Mouse (Mus musculus) thymus, adult 2 months (tissue): ENCODE data around the gene Ap4e1. TPM values are rescaled to one million over a fixed set of nuclear protein-coding genes. Genes with fewer than 3 reads are reported as not detected.

Experiments
- DNase-seq: peaks from one replicate; pipeline ENCODE4 v3.0.0; 2021
- H3K27ac ChIP-seq: fragments of 200-500 bp; 2 replicates; pipeline ENCODE4 v1.5.1; 2012; ENCODE audit warnings: low read length, control low read depth; ENCODE audit not compliant: control insufficient read depth, insufficient read depth
- H3K27me3 ChIP-seq: fragments of 200-500 bp; 2 replicates; pipeline ENCODE4 v1.6.1; 2012; ENCODE audit warnings: mild to moderate bottlenecking, low read length, moderate library complexity, mixed read lengths; ENCODE audit not compliant: control insufficient read depth, insufficient read depth
- H3K36me3 ChIP-seq: fragments of 200-500 bp; 2 replicates; pipeline ENCODE4 v1.6.1; 2012; ENCODE audit warnings: mild to moderate bottlenecking, low read length, moderate library complexity; ENCODE audit not compliant: control insufficient read depth, insufficient read depth
- H3K4me1 ChIP-seq: fragments of 200-500 bp; replicated peaks from 2 replicates; pipeline ENCODE4 v1.6.1; 2012; ENCODE audit warnings: low read length; ENCODE audit not compliant: control insufficient read depth, insufficient read depth
- H3K4me3 ChIP-seq: fragments of 200-500 bp; 2 replicates; pipeline ENCODE4 v1.5.1; 2012; ENCODE audit warnings: mild to moderate bottlenecking, low read length, control low read depth, moderate library complexity; ENCODE audit not compliant: control insufficient read depth, insufficient read depth
- CTCF ChIP-seq: fragments of 200-500 bp; IDR thresholded peaks from 2 replicates; pipeline ENCODE4 v1.5.1; 2012; ENCODE audit warnings: mild to moderate bottlenecking, control low read depth, low read length, moderate library complexity, borderline replicate concordance; ENCODE audit not compliant: control insufficient read depth, poor library complexity, insufficient read depth; ENCODE audit errors: extremely low read depth
- POLR2A ChIP-seq: fragments of 200-500 bp; IDR thresholded peaks from 2 replicates; pipeline ENCODE4 v1.6.1; 2012; ENCODE audit warnings: mild to moderate bottlenecking, low read length, control low read depth, moderate library complexity; ENCODE audit not compliant: control insufficient read depth, poor library complexity, insufficient read depth; ENCODE audit errors: extremely low read depth
- WGBS: fragments of 180-500 bp; shearing (Covaris S2); methylation state at CpG from one replicate; pipeline ENCODE4 v1.1.7; 2018; 5-methylcytosine and 5-hydroxymethylcytosine counted together
- polyA plus RNA-seq: library from polyadenylated mRNA; depleted of rRNA; stranded (reverse); fragments of >200 nt; gene quantifications from 2 replicates; pipeline ENCODE4 v1.2.3, GENCODE M21; 2012

The Ap4e1 gene
- polyA plus RNA-seq, 1 experiment = 5.9 TPM

DNA sequence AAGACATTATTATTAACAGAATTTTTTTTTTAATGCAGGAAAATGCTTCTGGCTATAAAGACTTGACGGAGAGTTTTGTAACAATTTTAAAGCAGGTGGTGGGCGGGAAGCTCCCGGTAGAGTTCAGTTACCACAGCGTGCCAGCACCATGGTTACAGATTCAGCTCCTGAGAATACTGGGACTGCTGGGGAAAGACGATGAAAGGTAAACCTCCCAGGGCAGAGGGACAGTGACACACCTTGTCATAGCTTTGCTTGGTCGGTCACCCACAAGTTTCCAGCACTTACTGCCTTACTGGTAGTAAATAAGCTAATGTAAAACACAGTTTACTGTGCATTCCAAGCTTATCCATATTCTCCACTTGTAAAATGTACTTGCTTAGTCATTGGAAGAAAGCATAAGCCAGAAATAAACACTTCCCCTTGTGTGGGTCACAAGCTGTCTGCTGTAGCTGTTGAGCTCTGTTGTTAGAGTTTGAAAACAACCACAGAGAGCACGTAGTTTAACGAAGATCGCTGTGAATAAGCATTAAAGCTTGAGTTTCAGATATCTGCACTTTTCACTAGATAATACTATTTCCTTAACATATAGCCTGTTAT is 26.6 kb downstream of the Ap4e1 start:
- 97% methylated on average over 9 of the region's 9 CpGs for WGBS
- TF ChIP-seq CTCF (no peak), POLR2A (no peak)
- H3K4me1 ChIP-seq = no peaks in the 10 kb centered on the region
- no peak overlapping the region for H3K27ac ChIP-seq
- DNase-seq = no peak
- H3K36me3 ChIP-seq = peaks cover 40% of the 10 kb centered on the region
- no peak overlapping the region for H3K4me3 ChIP-seq
- H3K27me3 ChIP-seq = no peaks in the 10 kb centered on the region

DNA sequence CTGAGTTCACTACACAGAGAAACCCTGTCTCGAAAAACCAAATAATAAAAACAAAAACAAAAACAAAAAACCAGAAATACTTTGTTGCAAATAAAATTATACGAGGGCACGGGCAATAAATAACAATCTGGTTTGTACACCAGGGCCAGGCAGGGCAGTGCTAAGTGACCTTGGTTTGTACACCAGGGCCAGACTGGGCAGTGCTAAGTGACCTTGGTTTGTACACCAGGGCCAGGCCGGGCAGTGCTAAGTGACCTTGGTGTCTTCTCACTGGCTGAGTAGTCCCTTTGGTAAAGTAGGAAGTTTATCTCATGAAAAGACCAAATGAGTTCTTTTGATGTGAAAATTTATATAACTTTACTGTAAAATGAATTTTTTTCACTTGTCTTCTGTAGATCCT is 28.8 kb downstream of the Ap4e1 start:
- Histone ChIP-seq H3K4me1 (no peaks in the 10 kb centered on the region), H3K27me3 (no peaks in the 10 kb centered on the region), H3K27ac (no peak overlapping the region), H3K36me3 (peaks cover 28% of the 10 kb centered on the region), H3K4me3 (no peak overlapping the region)
- WGBS = 97% methylated on average over 4 of the region's 4 CpGs
- no peak for TF ChIP-seq CTCF
- TF ChIP-seq POLR2A = no peak
- DNase-seq = no peak

DNA sequence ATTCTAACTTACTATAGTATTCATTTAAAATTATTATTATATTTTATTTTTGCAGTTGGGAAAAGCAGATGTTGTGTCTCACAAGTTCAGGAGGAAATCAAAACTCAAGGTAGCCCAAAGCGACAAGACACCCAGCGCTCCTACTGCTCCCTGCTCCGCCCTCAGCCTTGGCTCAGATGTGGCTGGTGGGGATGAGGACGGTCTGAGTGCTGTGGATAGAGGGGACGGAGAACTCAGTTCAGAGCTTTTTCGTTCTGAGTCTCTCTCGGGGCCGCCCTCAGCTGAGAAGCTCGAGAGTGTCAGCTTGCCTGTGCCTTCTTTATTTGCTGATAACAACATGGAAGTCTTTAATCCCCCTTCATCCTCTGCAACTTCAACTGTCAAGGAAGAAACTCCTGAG is 53.0 kb downstream of the Ap4e1 start:
- Histone ChIP-seq H3K4me3 (no peak overlapping the region), H3K36me3 (peaks cover 55% of the 10 kb centered on the region), H3K27ac (no peak overlapping the region), H3K27me3 (no peaks in the 10 kb centered on the region), H3K4me1 (no peaks in the 10 kb centered on the region)
- no peak for DNase-seq
- no peak for TF ChIP-seq CTCF
- no peak for TF ChIP-seq POLR2A
- 98% methylated on average over 9 of the region's 9 CpGs for WGBS

DNA sequence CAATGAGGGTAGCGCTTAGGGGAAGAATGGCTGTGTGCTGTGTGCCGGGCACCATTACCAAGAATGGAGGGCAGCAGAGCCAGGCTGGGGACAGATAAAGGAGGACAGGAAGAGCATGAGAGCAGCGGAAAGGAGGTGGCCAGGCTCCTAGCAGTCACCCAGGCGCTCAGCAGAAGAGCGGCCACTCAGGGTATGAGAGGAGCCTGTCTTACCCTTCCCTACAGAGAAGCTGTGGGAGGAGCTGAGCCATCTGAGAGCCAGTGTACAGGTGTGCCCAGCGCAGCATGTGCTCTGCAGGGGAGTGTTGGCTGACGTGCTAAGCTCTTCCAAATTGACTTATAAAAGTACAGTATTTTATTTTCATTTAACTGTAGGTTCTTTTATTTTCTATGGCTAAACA is 60.3 kb downstream of the Ap4e1 start:
- Histone ChIP-seq H3K4me1 (peaks cover 6% of the 10 kb centered on the region), H3K4me3 (no peak overlapping the region), H3K27ac (no peak overlapping the region), H3K36me3 (peaks cover 11% of the 10 kb centered on the region), H3K27me3 (no peaks in the 10 kb centered on the region)
- no peak for DNase-seq
- no peak for TF ChIP-seq CTCF
- TF ChIP-seq POLR2A = no peak
- WGBS = 93% methylated on average over 7 of the region's 7 CpGs

DNA sequence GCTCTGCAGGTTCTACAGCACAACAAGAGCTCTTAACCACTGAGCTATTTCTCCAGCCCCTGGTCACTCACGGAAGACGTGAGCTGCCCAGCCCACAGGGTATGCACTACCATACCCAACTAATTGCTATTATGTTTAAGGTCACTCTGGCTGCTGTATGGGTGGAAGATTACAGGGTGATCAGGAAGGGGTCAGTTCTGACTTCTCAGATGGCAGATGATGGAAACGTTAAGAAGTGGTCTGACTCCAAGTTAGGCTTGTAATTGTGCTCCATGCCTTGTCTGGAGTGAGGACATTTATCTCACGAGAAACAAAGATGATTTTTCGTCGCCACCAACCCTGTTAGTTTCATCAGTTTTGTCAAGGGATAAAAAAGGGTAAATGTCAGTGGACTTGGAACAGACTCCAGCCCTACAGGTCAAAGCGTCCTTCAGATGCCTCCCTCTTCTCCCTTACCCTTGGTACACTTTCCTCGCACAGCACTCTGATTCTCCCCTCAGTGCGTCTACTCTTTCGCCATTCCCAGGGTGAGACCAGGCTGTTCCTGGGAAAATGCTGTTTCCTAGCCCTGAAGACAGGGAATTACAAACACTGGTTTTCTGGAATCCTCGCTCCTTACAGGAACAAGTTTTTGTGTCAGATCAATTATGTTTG is 61.4 kb downstream of the Ap4e1 start:
- DNase-seq = no peak
- Histone ChIP-seq H3K27me3 (no peaks in the 10 kb centered on the region), H3K4me1 (peaks cover 6% of the 10 kb centered on the region), H3K36me3 (peaks cover 11% of the 10 kb centered on the region), H3K27ac (no peak overlapping the region), H3K4me3 (no peak overlapping the region; the same call in 1 of the 2 replicates)
- no peak for TF ChIP-seq CTCF
- TF ChIP-seq POLR2A = no peak
- 41% methylated on average over 11 of the region's 11 CpGs for WGBS

DNA sequence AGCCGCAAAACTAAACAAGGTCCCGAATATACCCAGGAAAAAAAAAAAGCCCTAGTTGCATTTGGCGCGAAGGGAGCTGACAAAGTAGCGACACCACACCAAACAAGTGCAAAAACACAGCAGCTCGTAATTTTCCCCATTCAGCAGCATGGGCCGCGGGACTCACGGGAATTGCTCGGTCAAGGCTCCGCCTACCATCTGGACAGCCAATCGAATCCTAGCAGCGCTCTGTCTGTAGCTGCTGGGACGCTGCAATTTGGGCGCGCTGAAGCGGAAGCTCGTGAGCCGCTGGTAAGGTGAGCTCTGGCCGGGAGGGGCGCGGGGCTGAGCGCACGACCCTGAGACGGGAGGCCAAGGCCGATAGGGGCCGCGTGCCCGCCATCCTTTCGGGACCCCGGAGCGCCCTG is 61.9 kb downstream of the Ap4e1 start, which contains the start of gene Blvra:
Gene Blvra (plus strand): TSS at position 231 of the 407 bp plus-strand sequence.
- no peaks in the 10 kb centered on the region for H3K27me3 ChIP-seq
- under 1% methylated on average over 32 of the region's 32 CpGs for WGBS
- peak within 1 kb of the TSS; percentile 10; the same call in 1 of the 2 replicates for H3K27ac ChIP-seq
- peaks cover 11% of the 10 kb centered on the region for H3K36me3 ChIP-seq
- peak within 1 kb of the TSS; percentile 55 for H3K4me3 ChIP-seq
- peak; percentile 89 for DNase-seq
- peaks cover 6% of the 10 kb centered on the region for H3K4me1 ChIP-seq
- TF ChIP-seq CTCF (peak; percentile 68; the same call in 1 of the 2 replicates), POLR2A (peak; percentile 85)

DNA sequence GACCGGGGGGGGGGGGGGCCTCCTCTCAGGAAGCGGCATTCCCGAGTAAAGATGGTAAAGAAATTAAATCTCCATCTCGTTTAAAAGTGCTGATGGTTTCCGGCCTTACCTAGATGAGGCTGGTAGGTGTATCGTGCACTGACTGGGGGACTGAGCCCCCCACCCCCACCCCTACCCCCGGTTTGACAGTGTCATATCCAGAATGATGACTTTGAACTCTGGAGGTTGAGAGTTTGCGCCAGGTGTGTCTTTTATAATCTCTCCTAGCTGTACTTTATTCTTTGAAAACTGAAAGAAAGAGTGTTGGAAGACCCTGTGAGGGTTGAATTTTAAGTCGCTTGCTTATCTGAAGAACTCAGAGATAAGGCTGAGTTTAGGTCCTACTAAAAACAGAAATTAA is 62.4 kb downstream of the Ap4e1 start:
- TF ChIP-seq POLR2A (no peak), CTCF (no peak)
- WGBS = 2% methylated on average over 9 of the region's 9 CpGs
- no peak for DNase-seq

More for the DNA sequence above, 62.4 kb downstream of the Ap4e1 start:
- H3K4me1 ChIP-seq = peaks cover 6% of the 10 kb centered on the region
- H3K27ac ChIP-seq = peak overlapping the region; percentile 10; the same call in 1 of the 2 replicates
- peak overlapping the region; percentile 55 for H3K4me3 ChIP-seq
- no peaks in the 10 kb centered on the region for H3K27me3 ChIP-seq
- H3K36me3 ChIP-seq = peaks cover 11% of the 10 kb centered on the region
